ENCODE assay signal across 9 mouse cellular contexts in genomic region chr3:90623435-90624071, GRCm38 (mm10). TPM values are rescaled to one million over a fixed set of nuclear protein-coding genes. Genes with fewer than 3 reads are reported as not detected.
DNase-seq lines count a peak whose midpoint lies in the region; ATAC-seq and TF ChIP-seq lines count a peak whose summit lies in the region.
"Had no signal": no experiment of that assay in that cellular context is flagged by ENCODE, and none has a peak within 500 bp of the region (broad histone marks: within the 10 kb centered on the region; RNA-seq: fewer than 3 reads in every experiment).

No protein-coding gene starts in this region.

- intact Hi-C loops in gastrocnemius, adult 2 months (cut with DNase I) = no loop called here

- peak; percentile 66 for DNase-seq in gastrocnemius, adult 2 months
- DNase-seq in gastrocnemius, postnatal 25 days = no peak
- no peak for DNase-seq in CH12.LX (ENCODE audit: extremely low read depth)
- DNase-seq in embryonic facial prominence, embryonic 11.5 days (ENCODE audit: low spot score) = peak; percentile 66
- peak; percentile 76 for DNase-seq in hindbrain, postnatal 0 days (ENCODE audit: low spot score)
- DNase-seq in lung, postnatal 0 days (ENCODE audit: low spot score) = peak; percentile 49
- DNase-seq in cerebellum, adult 2 months = no peak

- TF ChIP-seq EP300 in CH12.LX (IDR thresholded peaks at IDR 0.05; ENCODE audit: low read length) = no peak
- no peak for TF ChIP-seq EP300 in lung, postnatal 0 days (IDR thresholded peaks at IDR 0.05)

- no peak for TF ChIP-seq CTCF in gastrocnemius, adult 2 months (IDR thresholded peaks at IDR 0.05)
- no peak for TF ChIP-seq CTCF in CH12.LX (conservative IDR thresholded peaks at IDR 0.05 in 1 of 2, IDR thresholded peaks at IDR 0.05 in 1 of 2; ENCODE audit: low read depth in 2 of 2, low read length in 2 of 2)
- no peak for TF ChIP-seq CTCF in hindbrain, postnatal 0 days (IDR thresholded peaks at IDR 0.05; ENCODE audit: low read depth)
- TF ChIP-seq CTCF in lung, postnatal 0 days (IDR thresholded peaks at IDR 0.05) = no peak
- TF ChIP-seq CTCF in cerebellum, adult 2 months (IDR thresholded peaks at IDR 0.05; ENCODE audit: borderline replicate concordance, insufficient read depth, low read depth, low read length) = no peak

- H3K4me3 ChIP-seq in gastrocnemius, adult 2 months = no peak overlapping the region
- no peak overlapping the region for H3K4me3 ChIP-seq in CH12.LX (replicated peaks in 1 of 3; ENCODE audit: low read depth in 2 of 3, low read length in 2 of 3, poor library complexity in 1 of 3)
- no peak overlapping the region for H3K4me3 ChIP-seq in embryonic facial prominence, embryonic 11.5 days (ENCODE audit: low read depth, low read length)
- no peak overlapping the region for H3K4me3 ChIP-seq in hindbrain, postnatal 0 days (ENCODE audit: low read length)
- H3K4me3 ChIP-seq in lung, postnatal 0 days (ENCODE audit: low read depth, low read length) = no peak overlapping the region
- no peak overlapping the region for H3K4me3 ChIP-seq in stomach, embryonic 14.5 days (ENCODE audit: low read depth, low read length)
- no peak overlapping the region for H3K4me3 ChIP-seq in cerebellum, adult 2 months (replicated peaks; ENCODE audit: insufficient read depth, low read depth, low read length)
- H3K4me3 ChIP-seq: erythroblast, embryonic 14.5 days had no signal

- dilution Hi-C loops in CH12.LX (cut with MboI; ENCODE audit: extremely low pct_ligation_motif_present, extremely low pct_unique_long_range_greater_than_20kb, low sequenced_read_pairs) = no loop called here

- no peaks in the 10 kb centered on the region for H3K79me2 ChIP-seq in CH12.LX (replicated peaks; ENCODE audit: control insufficient read depth, extremely low read depth, insufficient read depth, poor library complexity, severe bottlenecking)

- TF ChIP-seq POLR2A in CH12.LX (IDR thresholded peaks at IDR 0.05; ENCODE audit: low read depth, low read length) = no peak
- TF ChIP-seq POLR2A in cerebellum, adult 2 months (IDR thresholded peaks at IDR 0.05; ENCODE audit: borderline replicate concordance, insufficient read depth, low read length) = no peak

- no peak overlapping the region for H3K9ac ChIP-seq in CH12.LX (ENCODE audit: insufficient read depth, low read depth)
- no peak overlapping the region for H3K9ac ChIP-seq in embryonic facial prominence, embryonic 11.5 days (replicated peaks; ENCODE audit: low read length)
- no peak overlapping the region for H3K9ac ChIP-seq in hindbrain, postnatal 0 days (replicated peaks; ENCODE audit: low read length)
- no peak overlapping the region for H3K9ac ChIP-seq in lung, postnatal 0 days (replicated peaks; ENCODE audit: low read depth)
- no peak overlapping the region for H3K9ac ChIP-seq in stomach, embryonic 14.5 days (replicated peaks; ENCODE audit: low read depth, low read length)

- no peak for TF ChIP-seq RAD21 in CH12.LX (IDR thresholded peaks at IDR 0.05; ENCODE audit: low read depth, low read length)

- no peaks in the 10 kb centered on the region for H3K27me3 ChIP-seq in CH12.LX (replicated peaks)
- H3K27me3 ChIP-seq in embryonic facial prominence, embryonic 11.5 days (ENCODE audit: control insufficient read depth, insufficient read depth, low read length) = no peaks in the 10 kb centered on the region
- no peaks in the 10 kb centered on the region for H3K27me3 ChIP-seq in hindbrain, postnatal 0 days (ENCODE audit: insufficient read depth, low read length)
- H3K27me3 ChIP-seq in lung, postnatal 0 days (replicated peaks; ENCODE audit: insufficient read depth, low read length) = no peaks in the 10 kb centered on the region
- H3K27me3 ChIP-seq in stomach, embryonic 14.5 days (ENCODE audit: control insufficient read depth, insufficient read depth, low read length) = no peaks in the 10 kb centered on the region
- H3K27me3 ChIP-seq in cerebellum, adult 2 months (ENCODE audit: control insufficient read depth, insufficient read depth, low read length) = no peaks in the 10 kb centered on the region

- WGBS in embryonic facial prominence, embryonic 11.5 days = 22% methylated on average over 2 of the region's 2 CpGs
- 0% methylated on average over 2 of the region's 2 CpGs for WGBS in hindbrain, postnatal 0 days
- 8% methylated on average over 2 of the region's 2 CpGs for WGBS in lung, postnatal 0 days
- WGBS in stomach, embryonic 14.5 days = 9% methylated on average over 2 of the region's 2 CpGs
- 4% methylated on average over 2 of the region's 2 CpGs for WGBS in cerebellum, adult 2 months

- H3K9me3 ChIP-seq in CH12.LX (replicated peaks; ENCODE audit: low read length) = no peaks in the 10 kb centered on the region
- no peaks in the 10 kb centered on the region for H3K9me3 ChIP-seq in embryonic facial prominence, embryonic 11.5 days (replicated peaks; ENCODE audit: control insufficient read depth, low read length)
- no peaks in the 10 kb centered on the region for H3K9me3 ChIP-seq in hindbrain, postnatal 0 days (ENCODE audit: low read length)
- H3K9me3 ChIP-seq in lung, postnatal 0 days (ENCODE audit: low read length) = no peaks in the 10 kb centered on the region
- H3K9me3 ChIP-seq in stomach, embryonic 14.5 days (ENCODE audit: control insufficient read depth, low read depth, low read length) = no peaks in the 10 kb centered on the region

- in situ Hi-C loops in CH12.LX (cut with MboI; ENCODE audit: low pct_ligation_motif_present, low pct_unique_long_range_greater_than_20kb, low sequenced_read_pairs) = no loop called here

- ATAC-seq in embryonic facial prominence, embryonic 11.5 days (replicated peaks; ENCODE audit: insufficient number of reproducible peaks, low FRiP score, low TSS enrichment, low read depth) = 0 out of 2 replicates have a peak, but pooled peaks have one; percentile 34
- peak; percentile 55; the same call in 1 of the 2 replicates for ATAC-seq in hindbrain, postnatal 0 days
- ATAC-seq in lung, postnatal 0 days = no peak
- peak; percentile 55; the same call in 1 of the 2 replicates for ATAC-seq in stomach, embryonic 14.5 days (ENCODE audit: insufficient number of reproducible peaks, insufficient read depth, low FRiP score, low read depth)

- no peaks in the 10 kb centered on the region for H3K36me3 ChIP-seq in CH12.LX (replicated peaks in 1 of 2; ENCODE audit: control insufficient read depth in 1 of 2, insufficient read depth in 1 of 2, low read length in 1 of 2)
- H3K36me3 ChIP-seq in embryonic facial prominence, embryonic 11.5 days (replicated peaks; ENCODE audit: control insufficient read depth, insufficient read depth, low read depth, low read length) = no peaks in the 10 kb centered on the region
- no peaks in the 10 kb centered on the region for H3K36me3 ChIP-seq in hindbrain, postnatal 0 days (ENCODE audit: insufficient read depth, low read length)
- H3K36me3 ChIP-seq in lung, postnatal 0 days (ENCODE audit: insufficient read depth, low read length) = no peaks in the 10 kb centered on the region
- H3K36me3 ChIP-seq in stomach, embryonic 14.5 days (ENCODE audit: control insufficient read depth, insufficient read depth, low read length) = no peaks in the 10 kb centered on the region

- H3K4me1 ChIP-seq in CH12.LX (ENCODE audit: control insufficient read depth in 1 of 2, insufficient read depth in 2 of 2) = peaks cover 0 to 20% of the 10 kb centered on the region in 2 experiments; a peak in 2 of 4 replicates
- no peaks in the 10 kb centered on the region for H3K4me1 ChIP-seq in embryonic facial prominence, embryonic 11.5 days (ENCODE audit: control insufficient read depth, insufficient read depth, low read length)
- peaks cover 8% of the 10 kb centered on the region; the same call in 1 of the 2 replicates for H3K4me1 ChIP-seq in hindbrain, postnatal 0 days (ENCODE audit: insufficient read depth, low read length)
- no peaks in the 10 kb centered on the region for H3K4me1 ChIP-seq in lung, postnatal 0 days (ENCODE audit: insufficient read depth, low read depth, low read length)
- peaks cover 18% of the 10 kb centered on the region for H3K4me1 ChIP-seq in stomach, embryonic 14.5 days (ENCODE audit: control insufficient read depth, insufficient read depth, low read length)
- H3K4me1 ChIP-seq in cerebellum, adult 2 months (ENCODE audit: control insufficient read depth, insufficient read depth, low read length) = no peaks in the 10 kb centered on the region

- H3K4me2 ChIP-seq in CH12.LX (ENCODE audit: insufficient read depth, low read depth, poor library complexity, severe bottlenecking) = no peak overlapping the region; the same call in 1 of the 2 replicates
- H3K4me2 ChIP-seq in embryonic facial prominence, embryonic 11.5 days (ENCODE audit: low read depth, low read length) = no peak overlapping the region
- no peak overlapping the region for H3K4me2 ChIP-seq in hindbrain, postnatal 0 days (ENCODE audit: low read depth, low read length)
- no peak overlapping the region for H3K4me2 ChIP-seq in lung, postnatal 0 days (replicated peaks; ENCODE audit: low read depth, low read length)
- H3K4me2 ChIP-seq in stomach, embryonic 14.5 days (replicated peaks; ENCODE audit: low read depth, low read length) = no peak overlapping the region

- no peak overlapping the region for H3K27ac ChIP-seq in gastrocnemius, adult 2 months
- no peak overlapping the region for H3K27ac ChIP-seq in CH12.LX (ENCODE audit: insufficient read depth, low read depth)
- no peak overlapping the region for H3K27ac ChIP-seq in embryonic facial prominence, embryonic 11.5 days (replicated peaks; ENCODE audit: low read depth, low read length)
- H3K27ac ChIP-seq in hindbrain, postnatal 0 days = no peak overlapping the region
- H3K27ac ChIP-seq in lung, postnatal 0 days (ENCODE audit: low read length) = no peak overlapping the region
- peak overlapping the region; percentile 66; the same call in 1 of the 2 replicates for H3K27ac ChIP-seq in stomach, embryonic 14.5 days (ENCODE audit: low read length)
- H3K27ac ChIP-seq in cerebellum, adult 2 months (ENCODE audit: insufficient read depth, low read length) = no peak overlapping the region

RNA-seq across cellular contexts. Expression of gene S100a6, which starts 10.9 kb away (rescaled TPM):
- 100 to 1,000 TPM in 1 of 2 experiments, 10 to 100 TPM in 1; 52.2 to 123 TPM for total RNA-seq in gastrocnemius, adult 2 months (2021)
- 100 to 1,000 TPM in 1 of 2 experiments, 10 to 100 TPM in 1; 65.8 to 112 TPM for total RNA-seq in gastrocnemius, postnatal 25 days (2021)
- not detected in 2 replicates for total RNA-seq in CH12.LX (2012; rRNA removed)
- total RNA-seq in CH12.LX (2014; rRNA removed) = not detected in 2 replicates
- not detected in 2 replicates for polyA plus RNA-seq in CH12.LX (2012; ENCODE audit: insufficient read length, low read depth)
- 23.7 and 25.3 TPM in 2 replicates for polyA plus RNA-seq in embryonic facial prominence, embryonic 11.5 days (2014; fragmentation: Nextera tagmentation; extraction: Ambion mirVana)
- total RNA-seq in hindbrain, postnatal 0 days (2014; rRNA removed) = 4.4 and 12.9 TPM in 2 replicates
- 53.8 and 59.0 TPM in 2 replicates for polyA plus RNA-seq in hindbrain, postnatal 0 days (2015; fragmentation: Nextera tagmentation; extraction: Ambion mirVana)
- polyA plus RNA-seq in lung, postnatal 0 days (2015; fragmentation: Nextera tagmentation; extraction: Ambion mirVana) = 1,618 and 1,721 TPM in 2 replicates
- polyA plus RNA-seq in stomach, embryonic 14.5 days (2014; fragmentation: Nextera tagmentation; extraction: Ambion mirVana) = 418 and 466 TPM in 2 replicates
- 32.0 and 36.0 TPM in 2 replicates for polyA plus RNA-seq in cerebellum, adult 2 months (2012; rRNA removed)
- polyA plus RNA-seq: erythroblast, embryonic 14.5 days had no signal

RNA-seq across cellular contexts. Expression of gene S100a5, which starts 15.2 kb away (rescaled TPM):
- 1 to 10 TPM in 1 of 2 experiments, not detected in 1; 2.7 TPM for total RNA-seq in gastrocnemius, adult 2 months (2021)
- not detected for total RNA-seq in gastrocnemius, postnatal 25 days (2021)
- total RNA-seq in CH12.LX (2012; rRNA removed) (not detected in 2 replicates), CH12.LX (2014; rRNA removed) (not detected in 2 replicates)
- not detected in 2 replicates for polyA plus RNA-seq in CH12.LX (2012; ENCODE audit: insufficient read length, low read depth)
- not detected in 2 replicates for polyA plus RNA-seq in embryonic facial prominence, embryonic 11.5 days (2014; fragmentation: Nextera tagmentation; extraction: Ambion mirVana)
- not detected in 2 replicates for total RNA-seq in hindbrain, postnatal 0 days (2014; rRNA removed)
- not detected in 2 replicates for polyA plus RNA-seq in hindbrain, postnatal 0 days (2015; fragmentation: Nextera tagmentation; extraction: Ambion mirVana)
- polyA plus RNA-seq in lung, postnatal 0 days (2015; fragmentation: Nextera tagmentation; extraction: Ambion mirVana) = not detected in 2 replicates
- polyA plus RNA-seq in stomach, embryonic 14.5 days (2014; fragmentation: Nextera tagmentation; extraction: Ambion mirVana) = 0.71 TPM in 1 of 2 replicates, not detected in the other
- polyA plus RNA-seq in cerebellum, adult 2 months (2012; rRNA removed) = not detected in 2 replicates
- polyA plus RNA-seq: erythroblast, embryonic 14.5 days had no signal

RNA-seq across cellular contexts. Expression of gene S100a4, which starts 20.0 kb away (rescaled TPM):
- total RNA-seq in gastrocnemius, adult 2 months (2021) = 10 to 100 TPM in 1 of 2 experiments, 1 to 10 TPM in 1; 9.5 to 17.4 TPM
- total RNA-seq in gastrocnemius, postnatal 25 days (2021) = 10 to 100 TPM; 11.3 to 23.2 TPM
- 0.76 TPM in 1 of 2 replicates, not detected in the other for total RNA-seq in CH12.LX (2012; rRNA removed)
- 1.1 and 1.2 TPM in 2 replicates for total RNA-seq in CH12.LX (2014; rRNA removed)
- polyA plus RNA-seq in CH12.LX (2012; ENCODE audit: insufficient read length, low read depth) = 0.86 TPM in 1 of 2 replicates, not detected in the other
- 3.4 and 3.9 TPM in 2 replicates for polyA plus RNA-seq in embryonic facial prominence, embryonic 11.5 days (2014; fragmentation: Nextera tagmentation; extraction: Ambion mirVana)
- total RNA-seq in hindbrain, postnatal 0 days (2014; rRNA removed) = 3.0 TPM in 1 of 2 replicates, not detected in the other
- 2.3 and 3.1 TPM in 2 replicates for polyA plus RNA-seq in hindbrain, postnatal 0 days (2015; fragmentation: Nextera tagmentation; extraction: Ambion mirVana)
- polyA plus RNA-seq in lung, postnatal 0 days (2015; fragmentation: Nextera tagmentation; extraction: Ambion mirVana) = 18.4 and 24.3 TPM in 2 replicates
- polyA plus RNA-seq in stomach, embryonic 14.5 days (2014; fragmentation: Nextera tagmentation; extraction: Ambion mirVana) = 5.5 and 7.4 TPM in 2 replicates
- polyA plus RNA-seq in cerebellum, adult 2 months (2012; rRNA removed) = 2.7 and 4.1 TPM in 2 replicates
- polyA plus RNA-seq: erythroblast, embryonic 14.5 days had no signal

RNA-seq across cellular contexts. Expression of gene Gm42674, which starts 21.8 kb away (rescaled TPM):
- not detected for total RNA-seq in gastrocnemius, adult 2 months (2021)
- total RNA-seq in gastrocnemius, postnatal 25 days (2021) = not detected
- not detected in 2 replicates for total RNA-seq in CH12.LX (2012; rRNA removed)
- total RNA-seq in CH12.LX (2014; rRNA removed) = not detected in 2 replicates
- not detected in 2 replicates for polyA plus RNA-seq in CH12.LX (2012; ENCODE audit: insufficient read length, low read depth)
- polyA plus RNA-seq in embryonic facial prominence, embryonic 11.5 days (2014; fragmentation: Nextera tagmentation; extraction: Ambion mirVana) = not detected in 2 replicates
- total RNA-seq in hindbrain, postnatal 0 days (2014; rRNA removed) = not detected in 2 replicates
- not detected in 2 replicates for polyA plus RNA-seq in hindbrain, postnatal 0 days (2015; fragmentation: Nextera tagmentation; extraction: Ambion mirVana)
- polyA plus RNA-seq in lung, postnatal 0 days (2015; fragmentation: Nextera tagmentation; extraction: Ambion mirVana) = not detected in 2 replicates
- polyA plus RNA-seq in stomach, embryonic 14.5 days (2014; fragmentation: Nextera tagmentation; extraction: Ambion mirVana) = not detected in 2 replicates
- not detected in 2 replicates for polyA plus RNA-seq in cerebellum, adult 2 months (2012; rRNA removed)
- polyA plus RNA-seq: erythroblast, embryonic 14.5 days had no signal

RNA-seq across cellular contexts. Expression of gene S100a7a, which starts 30.3 kb away (rescaled TPM):
- total RNA-seq in gastrocnemius, adult 2 months (2021) = under 1 TPM in 1 of 2 experiments, not detected in 1; 0.17 TPM
- under 1 TPM; 0.20 to 0.43 TPM for total RNA-seq in gastrocnemius, postnatal 25 days (2021)
- not detected in 2 replicates for total RNA-seq in CH12.LX (2012; rRNA removed)
- not detected in 2 replicates for total RNA-seq in CH12.LX (2014; rRNA removed)
- polyA plus RNA-seq in CH12.LX (2012; ENCODE audit: insufficient read length, low read depth) = not detected in 2 replicates
- polyA plus RNA-seq in embryonic facial prominence, embryonic 11.5 days (2014; fragmentation: Nextera tagmentation; extraction: Ambion mirVana) = not detected in 2 replicates
- total RNA-seq in hindbrain, postnatal 0 days (2014; rRNA removed) = not detected in 2 replicates
- not detected in 2 replicates for polyA plus RNA-seq in hindbrain, postnatal 0 days (2015; fragmentation: Nextera tagmentation; extraction: Ambion mirVana)
- 0.08 and 0.27 TPM in 2 replicates for polyA plus RNA-seq in lung, postnatal 0 days (2015; fragmentation: Nextera tagmentation; extraction: Ambion mirVana)
- polyA plus RNA-seq in stomach, embryonic 14.5 days (2014; fragmentation: Nextera tagmentation; extraction: Ambion mirVana) = not detected in 2 replicates
- 0.31 and 0.38 TPM in 2 replicates for polyA plus RNA-seq in cerebellum, adult 2 months (2012; rRNA removed)
- polyA plus RNA-seq: erythroblast, embryonic 14.5 days had no signal

Comparison
In these comparisons a context has a peak if more than half of its experiments do, and no peak if none do; other contexts are left out.
1. DNase-seq: peak in gastrocnemius, adult 2 months (single experiment), embryonic facial prominence, embryonic 11.5 days (single experiment), hindbrain, postnatal 0 days (single experiment) and lung, postnatal 0 days (single experiment); none in gastrocnemius, postnatal 25 days (single experiment), CH12.LX (single experiment) and cerebellum, adult 2 months (0 of 2).
2. RNA of gene S100a6, which starts 10.9 kb away (polyA plus RNA-seq): 1,618 to 1,721 TPM in lung, postnatal 0 days, 418 to 466 TPM in stomach, embryonic 14.5 days, 53.8 to 59.0 TPM in hindbrain, postnatal 0 days, 32.0 to 36.0 TPM in cerebellum, adult 2 months and 23.7 to 25.3 TPM in embryonic facial prominence, embryonic 11.5 days; not detected in CH12.LX; every median in the first group is over 10 times any median in the second.